Mouse (Mus musculus): ENCODE data around the gene Arid5b.

DNA sequence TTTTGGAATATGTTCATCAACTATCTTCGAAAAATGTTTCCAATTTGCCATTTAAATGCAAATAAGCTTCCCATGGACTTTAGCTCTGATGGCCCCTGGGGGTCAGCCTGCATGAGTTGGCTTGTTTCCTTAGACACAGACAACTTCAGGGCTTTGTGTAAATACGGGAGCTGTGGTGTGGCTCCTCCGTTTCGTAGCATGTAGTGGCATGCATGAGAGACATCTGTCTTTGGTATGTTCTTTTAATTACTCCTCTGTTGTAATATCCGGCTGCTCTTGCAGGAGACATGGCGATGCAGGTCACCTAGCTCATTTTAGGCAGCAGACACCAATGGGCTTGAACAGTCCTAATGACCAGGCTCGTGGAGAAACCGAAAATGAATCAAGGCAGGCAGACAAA, 121.0 kb downstream of the Arid5b start:
- no peak for TF ChIP-seq POLR2A (IDR thresholded peaks at IDR 0.05; ENCODE audit: low read depth, low read length)
- no peak for TF ChIP-seq CTCF (IDR thresholded peaks at IDR 0.05; ENCODE audit: extremely low read depth, insufficient read depth, insufficient read length, insufficient replicate concordance)
